Mouse (Mus musculus) macrophage (primary cell): Measurements from ENCODE around the gene Cep68. TPM values are rescaled to one million over a fixed set of nuclear protein-coding genes. Genes with fewer than 3 reads are reported as not detected.
A peak's percentile ranks its signal among the peaks of the same experiment; 100 is the strongest.
"Not testable (repeated sequence)": the region's sequence is repeated elsewhere in the genome, so short reads cannot be mapped to it uniquely, and the experiment has no call there.

Experiments used
- H3K27ac ChIP-seq: fragments of 350-480 bp; formaldehyde crosslinking; 2 replicates; pipeline ENCODE4 v1.9.0; 2021
- H3K36me3 ChIP-seq: fragments of 350-480 bp; formaldehyde crosslinking; 2 replicates; pipeline ENCODE4 v1.9.0; 2021; ENCODE audit errors: inconsistent target
- H3K4me3 ChIP-seq: fragments of 350-480 bp; formaldehyde crosslinking; 2 replicates; pipeline ENCODE4 v1.9.0; 2021; ENCODE audit errors: inconsistent target
- H3K79me2 ChIP-seq: fragments of 350-480 bp; formaldehyde crosslinking; 2 replicates; pipeline ENCODE4 v1.9.0; 2021; ENCODE audit errors: inconsistent target
- WGBS: methylation state at CpG from one replicate; pipeline ENCODE4 v1.1.7; 2026; ENCODE audit warnings: inconsistent platforms; ENCODE audit not compliant: missing documents; 5-methylcytosine and 5-hydroxymethylcytosine counted together
- polyA plus RNA-seq: library from polyadenylated mRNA; stranded (reverse); fragments of 250-400 nt; gene quantifications from 3 replicates; pipeline ENCODE4 v1.2.4, GENCODE M21; 2018; ENCODE audit warnings: inconsistent platforms

The Cep68 gene
- polyA plus RNA-seq, 1 experiment from 2014 or later, result 4.5 TPM

DNA sequence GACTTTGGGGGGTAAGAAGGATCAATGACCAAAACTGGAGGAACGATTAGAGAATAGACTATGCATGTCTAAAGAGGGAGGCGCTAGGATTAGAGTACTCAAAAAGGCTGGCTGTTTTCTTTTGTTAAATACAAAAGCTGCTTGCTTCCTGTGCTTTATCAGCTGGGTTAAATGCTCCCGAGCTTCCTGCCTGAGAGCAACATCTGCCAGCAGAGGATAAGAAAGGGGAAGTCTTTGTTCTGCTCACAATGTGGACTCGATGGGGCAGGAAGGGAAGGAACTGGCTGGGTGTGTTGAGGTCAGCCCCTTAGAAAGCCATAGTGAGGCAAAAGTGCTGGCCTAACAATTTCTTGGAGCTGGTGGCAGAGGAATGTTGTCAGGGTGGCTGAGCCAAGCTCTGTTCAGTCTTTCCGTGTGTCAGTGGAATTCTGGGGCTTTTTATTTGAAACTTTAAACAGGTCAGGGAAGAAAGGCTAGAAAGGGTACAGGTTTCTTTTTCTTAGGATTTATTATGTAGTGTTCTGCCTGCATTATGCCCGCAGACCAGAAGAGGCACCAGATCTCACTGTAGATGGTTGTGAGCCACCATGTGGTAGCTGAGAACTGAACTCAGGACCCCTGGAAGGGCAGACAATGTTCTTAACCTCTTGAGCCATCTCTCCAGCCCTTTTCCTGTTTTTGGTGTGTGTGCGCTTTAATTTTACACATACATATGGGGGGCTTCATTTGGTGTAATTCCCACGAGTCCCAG lies 17.9 kb downstream of the Cep68 start:
- Histone ChIP-seq H3K79me2 (peaks cover 77% of the 10 kb centered on the region), H3K4me3 (no peak overlapping the region), H3K27ac (peak overlapping the region; percentile 99), H3K36me3 (peaks cover 19% of the 10 kb centered on the region; the same call in 1 of the 2 replicates)
- 18% methylated on average over 8 of the region's 8 CpGs for WGBS

DNA sequence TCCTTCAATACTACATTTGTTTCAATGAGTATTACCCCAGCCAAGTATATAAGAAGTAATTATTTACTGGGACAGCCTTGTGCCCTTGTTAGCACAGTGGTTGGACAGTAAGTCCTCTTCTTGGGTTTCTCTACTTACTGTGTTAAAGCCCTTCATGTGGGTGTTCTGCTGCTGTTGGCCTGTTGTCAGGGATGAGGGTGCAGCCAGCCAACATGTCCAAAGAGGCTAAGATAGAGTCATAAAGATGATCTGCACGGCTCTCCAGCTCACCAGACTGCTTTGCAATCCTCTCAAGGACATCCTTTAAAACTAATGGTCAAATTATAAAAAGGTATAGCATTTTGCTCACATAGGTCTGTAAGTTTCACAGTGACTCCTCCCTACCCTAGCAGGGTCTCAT lies 18.9 kb downstream of the Cep68 start:
- H3K36me3 ChIP-seq, result peaks cover 28% of the 10 kb centered on the region; the same call in 1 of the 2 replicates
- H3K4me3 ChIP-seq, result no peak overlapping the region
- peaks cover 77% of the 10 kb centered on the region for H3K79me2 ChIP-seq
- peak overlapping the region; percentile 99 for H3K27ac ChIP-seq
- WGBS, result 83% methylated on average over 1 of the region's 1 CpGs

DNA sequence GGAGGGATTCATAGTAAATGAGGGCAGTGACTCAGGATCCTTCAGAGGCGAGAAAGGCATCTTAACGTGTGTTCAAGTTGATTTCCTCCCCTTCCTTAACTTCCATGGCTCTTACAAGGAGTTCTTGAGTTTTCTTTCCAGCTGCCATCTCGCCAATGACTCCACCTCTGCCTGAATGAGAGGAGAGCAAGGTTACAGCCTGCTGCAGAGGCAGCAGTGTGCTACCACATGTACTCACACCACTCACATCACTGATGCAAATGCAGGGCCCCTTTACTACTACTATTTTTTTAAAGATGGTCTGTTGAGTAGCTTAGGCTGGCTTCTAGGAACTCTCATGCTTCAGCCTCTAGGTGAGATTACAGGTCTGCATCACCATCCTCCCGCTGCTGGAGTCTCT lies 19.9 kb downstream of the Cep68 start:
- Histone ChIP-seq H3K36me3 (peaks cover 31% of the 10 kb centered on the region), H3K27ac (peak overlapping the region; percentile 99), H3K79me2 (peaks cover 78% of the 10 kb centered on the region), H3K4me3 (no peak overlapping the region)
- whole genome bisulfite sequencing, result 91% methylated on average over 4 of the region's 4 CpGs

DNA sequence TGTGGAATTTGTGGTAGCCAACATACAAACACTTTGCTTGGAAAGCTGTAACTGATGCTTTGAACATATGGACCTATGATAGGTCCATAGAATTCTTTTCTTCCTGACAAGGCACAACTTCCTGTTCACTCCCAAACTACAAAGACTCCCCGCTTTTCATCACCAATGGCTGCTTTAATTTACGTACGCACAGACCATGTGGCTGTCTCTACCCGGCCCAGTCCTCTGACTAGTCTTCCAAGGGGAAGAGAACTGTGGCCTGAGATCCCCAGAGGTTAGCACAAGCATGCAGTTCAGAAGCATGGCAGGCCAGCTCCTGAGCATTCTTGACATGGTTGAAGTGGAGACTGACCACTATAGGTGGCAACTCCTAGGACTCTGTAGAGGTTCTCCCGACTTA lies 20.6 kb downstream of the Cep68 start:
- Histone ChIP-seq H3K36me3 (peaks cover 31% of the 10 kb centered on the region), H3K79me2 (peaks cover 78% of the 10 kb centered on the region), H3K27ac (0 out of 2 replicates have a peak overlapping the region, but pooled peaks have one; percentile 99), H3K4me3 (no peak overlapping the region)
- 89% methylated on average over 5 of the region's 5 CpGs for WGBS

DNA sequence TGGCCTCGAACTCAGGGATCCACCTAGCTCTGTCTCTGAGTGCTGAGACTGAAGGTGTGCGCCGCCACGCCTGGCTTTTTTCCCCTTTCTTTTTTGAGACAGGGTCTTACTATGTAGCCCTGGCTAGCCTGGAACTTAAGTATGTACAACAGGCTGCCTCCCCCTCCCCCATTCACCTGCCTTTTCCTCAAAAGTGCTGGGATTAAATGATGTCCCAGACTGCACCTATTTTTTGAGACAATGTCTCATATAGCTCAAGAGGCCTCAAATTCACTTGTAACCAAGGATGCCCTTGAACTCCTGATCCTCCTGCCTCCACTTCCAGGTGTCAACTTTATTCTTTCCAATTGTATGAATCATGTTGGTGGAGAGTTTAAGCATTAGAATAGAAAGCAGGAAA lies 23.3 kb downstream of the Cep68 start:
- H3K79me2 ChIP-seq, result peaks cover 92% of the 10 kb centered on the region
- H3K36me3 ChIP-seq, result peaks cover 53% of the 10 kb centered on the region
- 91% methylated on average over 4 of the region's 4 CpGs for WGBS
- no peak overlapping the region for H3K4me3 ChIP-seq
- H3K27ac ChIP-seq, result no peak overlapping the region

DNA sequence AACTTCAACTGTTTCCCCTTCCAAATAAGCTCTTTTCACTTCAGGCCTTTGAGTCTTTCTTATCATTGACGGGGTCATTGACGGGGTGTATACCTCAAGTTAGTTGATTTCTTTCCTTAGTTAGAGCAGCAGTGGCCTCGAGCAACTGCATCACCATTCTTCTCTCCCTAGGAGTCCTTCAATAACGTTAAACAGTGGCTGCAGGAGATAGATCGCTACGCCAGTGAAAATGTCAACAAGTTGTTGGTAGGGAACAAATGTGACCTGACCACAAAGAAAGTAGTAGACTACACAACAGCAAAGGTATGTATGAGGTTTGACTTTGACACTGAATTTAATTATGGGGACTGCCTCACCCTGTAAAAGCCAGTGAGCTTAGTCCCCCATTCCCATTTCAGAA lies 25.0 kb downstream of the Cep68 start:
- no peak overlapping the region for H3K4me3 ChIP-seq
- peaks cover 100% of the 10 kb centered on the region for H3K79me2 ChIP-seq
- H3K36me3 ChIP-seq, result peaks cover 56% of the 10 kb centered on the region
- H3K27ac ChIP-seq, result no peak overlapping the region
- WGBS, result 94% methylated on average over 6 of the region's 6 CpGs

DNA sequence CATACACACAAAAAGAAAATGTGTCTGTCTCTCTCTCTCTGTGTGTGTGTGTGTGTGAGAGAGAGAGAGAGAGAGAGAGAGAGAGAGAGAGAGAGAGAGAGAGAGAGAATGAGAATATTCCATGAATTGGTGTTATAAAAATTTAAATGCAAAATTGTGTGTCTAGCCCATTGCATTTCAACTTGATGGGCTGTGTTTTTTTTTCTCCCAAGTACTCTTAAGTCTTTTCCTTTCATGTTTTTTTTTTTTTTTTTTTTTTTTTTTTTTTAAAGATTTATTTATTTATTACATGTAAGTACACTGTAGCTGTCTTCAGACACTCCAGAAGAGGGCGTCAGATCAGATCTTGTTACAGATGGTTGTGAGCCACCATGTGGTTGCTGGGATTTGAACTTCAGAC lies 27.6 kb downstream of the Cep68 start:
- not testable (repeated sequence) for H3K27ac ChIP-seq, H3K4me3 ChIP-seq
- Histone ChIP-seq H3K36me3 (peaks cover 59% of the 10 kb centered on the region), H3K79me2 (peaks cover 100% of the 10 kb centered on the region)
- WGBS, result no CpG with 5 or more reads among the region's 1 CpGs

DNA sequence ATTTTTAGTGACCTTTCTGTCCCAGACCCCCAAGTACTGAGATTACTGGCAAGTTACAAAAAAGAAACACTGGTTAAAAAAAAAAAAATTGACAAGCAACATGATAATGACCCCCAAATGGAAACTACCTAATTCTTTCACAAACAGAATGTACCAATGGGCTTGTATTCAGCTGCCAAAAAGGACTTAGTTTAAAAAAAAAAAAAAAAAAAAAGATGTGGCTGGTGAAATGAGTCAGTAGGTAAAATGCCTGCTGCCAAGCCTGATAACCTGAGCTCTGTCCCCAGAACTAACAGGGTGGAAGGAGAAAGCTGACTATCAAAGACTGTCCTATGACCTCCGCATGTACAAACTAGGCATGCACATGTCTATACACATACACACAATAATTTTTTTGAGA lies 32.0 kb downstream of the Cep68 start:
- Histone ChIP-seq H3K79me2 (peaks cover 100% of the 10 kb centered on the region), H3K36me3 (peaks cover 26% of the 10 kb centered on the region), H3K4me3 (no peak overlapping the region), H3K27ac (no peak overlapping the region)
- 100% methylated on average over 1 of the region's 1 CpGs for WGBS

DNA sequence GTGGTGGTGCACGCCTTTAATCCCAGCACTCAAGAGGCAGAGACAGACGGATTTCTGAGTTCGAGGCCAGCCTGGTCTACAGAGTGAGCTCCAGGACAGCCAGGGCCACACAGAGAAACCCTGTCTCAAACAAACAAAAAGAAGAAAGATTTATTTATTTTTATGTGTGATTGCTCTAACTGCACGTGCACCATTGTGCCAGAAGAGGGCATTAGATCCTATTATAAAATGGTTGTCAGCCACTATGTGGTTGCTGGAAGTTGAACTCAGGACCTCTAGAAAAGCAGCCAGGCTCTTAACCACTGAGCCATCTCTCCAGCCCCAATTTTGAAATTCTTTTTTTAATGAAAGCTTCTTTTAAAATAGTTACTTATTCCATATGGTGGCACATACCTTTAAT lies 32.8 kb downstream of the Cep68 start:
- H3K4me3 ChIP-seq, result no peak overlapping the region
- peaks cover 100% of the 10 kb centered on the region for H3K79me2 ChIP-seq
- H3K27ac ChIP-seq, result no peak overlapping the region
- 91% methylated on average over 3 of the region's 4 CpGs for WGBS
- H3K36me3 ChIP-seq, result peaks cover 22% of the 10 kb centered on the region; the same call in 1 of the 2 replicates

DNA sequence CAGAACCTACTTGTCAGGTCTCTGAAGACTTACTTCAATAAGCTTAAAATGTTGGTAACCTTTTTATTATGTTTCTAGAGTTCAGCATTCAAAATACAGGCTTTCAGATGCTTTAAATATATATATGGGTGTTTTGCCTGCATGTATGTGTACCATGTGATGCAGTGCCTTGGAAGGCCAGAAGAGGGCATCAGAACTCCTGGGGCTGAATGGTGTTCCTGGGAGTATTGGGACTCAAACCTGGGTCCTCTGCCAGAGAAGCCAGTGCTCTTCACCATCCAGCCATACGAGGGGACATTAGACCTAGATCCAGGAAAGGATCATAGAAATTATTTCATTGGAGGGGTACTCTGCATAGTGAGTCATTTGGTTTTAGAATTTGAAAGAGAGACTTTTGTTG lies 34.5 kb downstream of the Cep68 start:
- Histone ChIP-seq H3K36me3 (peaks cover 15% of the 10 kb centered on the region; the same call in 1 of the 2 replicates), H3K4me3 (no peak overlapping the region), H3K79me2 (peaks cover 100% of the 10 kb centered on the region), H3K27ac (peak overlapping the region; percentile 24)
- 100% methylated on average over 1 of the region's 1 CpGs for WGBS

DNA sequence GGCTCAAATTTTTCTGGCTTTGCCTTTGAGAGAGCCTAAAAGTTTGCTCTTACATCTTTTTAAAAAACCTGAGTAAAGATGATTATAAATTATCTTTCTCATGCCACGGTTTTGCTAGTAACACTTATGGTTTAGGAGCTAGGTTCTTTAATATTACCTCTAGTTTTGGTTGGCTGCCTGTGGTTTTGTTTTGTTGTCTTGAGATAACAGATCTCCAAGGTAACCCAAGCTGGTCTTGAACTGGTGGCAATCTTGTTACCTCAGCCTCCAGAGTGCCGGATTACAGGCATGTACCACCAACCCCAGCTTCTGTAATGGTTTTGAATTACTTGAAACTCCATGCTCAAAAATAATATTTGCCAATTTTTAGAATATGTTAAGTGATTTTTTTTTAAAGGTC lies 37.4 kb downstream of the Cep68 start:
- Histone ChIP-seq H3K4me3 (no peak overlapping the region), H3K36me3 (peaks cover 14% of the 10 kb centered on the region), H3K79me2 (peaks cover 100% of the 10 kb centered on the region), H3K27ac (no peak overlapping the region)
- 76% methylated on average over 2 of the region's 2 CpGs for WGBS

DNA sequence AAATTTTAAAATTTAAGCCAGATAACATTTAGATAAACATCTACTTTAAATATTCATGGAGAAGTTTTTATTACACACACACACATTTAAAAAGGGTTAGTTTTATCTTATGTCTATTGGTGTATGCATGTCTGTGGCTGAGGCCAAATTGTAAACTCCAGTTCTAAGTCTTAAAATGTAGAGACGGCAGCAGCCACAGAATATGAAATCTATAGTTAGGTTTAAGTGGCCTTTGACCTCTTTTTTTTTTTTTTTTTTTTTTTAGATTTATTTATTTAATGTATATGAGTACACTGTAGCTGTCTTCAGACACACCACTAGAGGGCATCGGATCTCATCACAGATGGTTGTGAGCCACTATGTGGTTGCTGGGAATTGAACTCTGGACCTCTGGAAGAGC lies 41.6 kb downstream of the Cep68 start:
- no peak overlapping the region for H3K4me3 ChIP-seq
- no peak overlapping the region for H3K27ac ChIP-seq
- peaks cover 100% of the 10 kb centered on the region for H3K79me2 ChIP-seq
- 94% methylated on average over 2 of the region's 2 CpGs for WGBS
- peaks cover 5% of the 10 kb centered on the region; the same call in 1 of the 2 replicates for H3K36me3 ChIP-seq

DNA sequence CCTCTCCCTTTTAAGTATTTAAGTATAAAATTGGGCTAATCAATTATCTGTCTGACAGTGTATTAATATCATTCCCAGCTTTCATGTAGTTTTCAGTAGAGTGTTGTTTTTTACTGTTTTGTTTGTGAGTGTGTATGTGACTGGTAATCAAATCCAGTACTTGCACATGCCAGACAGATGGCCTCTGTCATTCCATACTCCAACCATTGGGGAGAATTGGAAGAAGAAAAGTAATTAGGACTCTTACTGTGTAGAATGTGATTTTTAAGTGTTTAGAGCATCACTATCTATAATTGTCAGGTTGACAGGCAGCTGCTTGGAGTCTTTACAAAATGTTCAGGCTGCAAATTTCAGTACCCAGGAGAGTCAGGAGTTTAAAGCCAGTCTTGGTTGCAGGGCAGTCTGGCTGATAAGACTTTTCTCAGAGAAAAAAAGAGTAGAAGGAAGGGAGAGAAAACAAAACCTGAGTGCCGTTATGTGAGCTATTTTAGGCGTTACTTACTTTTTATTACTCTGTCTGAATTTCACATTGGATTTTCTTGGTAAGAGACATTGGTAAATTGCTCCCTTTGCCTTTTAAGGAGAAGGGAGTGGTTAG lies 42.5 kb downstream of the Cep68 start:
- no peak overlapping the region for H3K4me3 ChIP-seq
- H3K36me3 ChIP-seq, result peaks cover 5% of the 10 kb centered on the region; the same call in 1 of the 2 replicates
- no peak overlapping the region for H3K27ac ChIP-seq
- WGBS, result 33% methylated on average over 2 of the region's 2 CpGs
- peaks cover 100% of the 10 kb centered on the region for H3K79me2 ChIP-seq

DNA sequence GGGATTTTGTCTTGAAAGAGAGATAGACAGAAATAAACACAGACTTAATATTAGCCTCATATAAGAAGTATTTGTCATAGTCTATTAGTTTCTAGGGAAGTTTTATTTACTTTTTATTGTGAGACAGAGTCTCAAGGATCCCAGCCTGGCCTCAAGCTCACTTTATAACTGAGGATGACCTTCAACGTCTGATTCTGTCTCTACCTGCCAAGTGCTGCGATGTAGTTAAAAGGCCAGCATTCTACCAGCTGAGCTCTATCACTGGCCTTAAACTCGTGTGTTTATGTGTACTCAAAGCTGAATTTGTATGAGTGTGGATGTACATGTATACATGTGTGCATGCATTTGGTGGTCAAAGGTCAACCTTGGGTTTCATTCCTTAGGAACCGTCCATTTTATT lies 43.7 kb downstream of the Cep68 start:
- Histone ChIP-seq H3K79me2 (peaks cover 89% of the 10 kb centered on the region), H3K36me3 (peaks cover 5% of the 10 kb centered on the region; the same call in 1 of the 2 replicates), H3K4me3 (no peak overlapping the region), H3K27ac (no peak overlapping the region)
- 96% methylated on average over 4 of the region's 4 CpGs for WGBS

DNA sequence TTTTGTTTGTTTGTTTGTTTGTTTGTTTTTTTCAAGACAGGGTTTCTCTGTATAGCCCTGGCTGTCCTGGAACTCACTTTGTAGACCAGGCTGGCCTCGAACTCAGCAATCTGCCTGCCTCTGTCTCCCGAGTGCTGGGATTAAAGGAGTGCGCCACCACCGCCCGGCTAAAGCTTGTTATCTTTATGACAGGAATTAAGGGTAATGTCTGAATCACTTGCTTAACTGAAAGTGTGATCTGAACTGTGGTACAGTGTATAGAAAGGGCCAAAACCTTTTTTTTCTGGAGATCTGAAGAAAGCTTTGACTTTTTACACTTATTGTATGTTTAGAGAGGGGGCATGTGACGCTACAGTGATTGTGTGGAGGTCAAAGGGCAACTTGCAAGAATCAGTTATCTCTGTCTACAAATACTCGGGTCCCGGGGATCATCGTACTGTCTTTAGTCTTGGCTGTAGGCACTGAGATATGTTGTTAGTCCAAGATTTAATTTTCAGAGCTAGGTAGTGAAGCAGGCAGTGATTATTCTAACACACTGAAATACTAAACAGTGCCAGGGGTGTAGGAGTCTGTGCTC lies 44.3 kb downstream of the Cep68 start:
- Histone ChIP-seq H3K79me2 (peaks cover 83% of the 10 kb centered on the region), H3K4me3 (no peak overlapping the region), H3K36me3 (peaks cover 5% of the 10 kb centered on the region; the same call in 1 of the 2 replicates), H3K27ac (no peak overlapping the region)
- 90% methylated on average over 9 of the region's 9 CpGs for WGBS
